Mouse (Mus musculus): ENCODE measurements at regions not wholly inside any gene's neighbourhood (a gene's known extent, or its start where the extent isn't known, plus 50 kb on each side); places are given as distances from the start of the nearest gene placed in this dataset.

DNA sequence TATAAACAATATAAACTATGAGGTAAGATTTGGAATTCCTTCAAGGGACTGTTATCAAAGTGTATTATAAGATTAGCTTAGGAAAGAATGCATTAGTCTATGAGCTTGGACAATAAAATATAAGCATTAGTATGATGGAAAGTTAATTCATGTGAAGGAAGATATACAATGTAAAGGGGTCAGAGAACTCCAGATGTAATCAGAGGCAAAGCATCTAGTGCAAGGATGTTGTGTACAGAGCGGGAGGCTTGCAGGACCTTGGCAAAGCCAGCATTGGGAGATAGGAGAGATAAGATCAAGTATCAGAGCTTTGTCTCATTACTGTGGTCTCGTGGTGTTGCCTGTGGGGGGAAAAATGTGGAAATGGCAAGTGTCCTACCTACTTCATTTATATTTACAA lies 429.4 kb upstream of the C030005K15Rik start:
- no peak for TF ChIP-seq GATA1 (IDR thresholded peaks at IDR 0.05; ENCODE audit: low read length)

DNA sequence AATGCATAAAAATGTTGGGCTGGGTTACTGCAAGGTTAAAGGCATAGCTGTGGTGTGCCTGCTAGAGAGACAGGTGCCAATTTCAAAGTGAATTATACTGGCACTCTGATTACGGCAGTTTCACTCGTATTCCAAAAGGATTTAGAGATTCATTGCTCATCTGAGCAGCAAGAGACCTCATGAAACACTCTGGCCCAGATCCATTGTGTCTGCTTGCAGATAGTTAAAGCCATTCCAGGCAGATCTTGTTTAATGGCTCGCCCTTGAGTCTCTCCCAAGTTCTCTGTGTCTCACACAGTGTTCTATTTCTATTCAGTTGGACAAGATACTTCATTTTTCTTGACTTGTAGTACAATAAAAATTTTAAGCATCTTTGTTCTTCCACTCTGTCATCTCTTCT lies 459.1 kb upstream of the C030005K15Rik start:
- no peak for TF ChIP-seq GATA1 (IDR thresholded peaks at IDR 0.05; ENCODE audit: low read length)

DNA sequence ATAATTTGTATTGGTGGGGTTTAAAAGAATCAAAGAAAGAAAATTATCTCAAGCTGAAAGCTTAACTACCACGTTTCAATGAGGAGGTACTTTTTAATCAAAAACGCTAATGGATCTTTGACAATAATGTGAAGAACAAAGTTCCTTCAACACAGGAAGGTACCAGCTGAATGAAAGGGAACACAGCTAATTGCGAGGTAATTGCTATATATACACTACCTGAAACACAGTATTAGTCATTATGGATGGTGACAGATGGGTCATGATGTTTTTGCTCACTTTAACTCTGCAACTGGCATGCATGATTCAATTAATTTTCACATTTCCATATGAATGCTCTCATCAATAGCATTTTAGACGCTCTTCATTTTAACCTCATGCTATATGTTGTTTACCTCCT lies 470.3 kb upstream of the C030005K15Rik start:
- no peak for TF ChIP-seq GATA1 (IDR thresholded peaks at IDR 0.05; ENCODE audit: low read length)

DNA sequence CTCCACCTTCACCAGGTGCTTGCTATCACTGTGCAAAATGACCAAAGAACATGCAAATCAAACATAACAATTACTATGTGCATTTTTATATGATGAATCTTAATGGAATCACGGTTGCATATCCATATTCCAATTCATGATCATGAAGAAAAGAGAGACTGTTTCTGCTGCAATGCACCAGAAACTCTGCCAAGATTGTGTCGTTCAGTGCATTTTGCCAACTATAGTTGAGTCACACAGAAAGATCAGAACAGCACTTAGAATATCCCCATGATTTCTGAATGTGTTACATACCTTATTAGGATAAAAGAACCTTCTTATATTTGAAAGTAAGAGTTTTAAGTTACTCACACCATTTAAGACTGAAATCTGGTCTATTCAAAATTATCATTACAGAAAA lies 483.7 kb upstream of the C030005K15Rik start:
- TF ChIP-seq GATA1 (IDR thresholded peaks at IDR 0.05; ENCODE audit: low read length), result no peak

DNA sequence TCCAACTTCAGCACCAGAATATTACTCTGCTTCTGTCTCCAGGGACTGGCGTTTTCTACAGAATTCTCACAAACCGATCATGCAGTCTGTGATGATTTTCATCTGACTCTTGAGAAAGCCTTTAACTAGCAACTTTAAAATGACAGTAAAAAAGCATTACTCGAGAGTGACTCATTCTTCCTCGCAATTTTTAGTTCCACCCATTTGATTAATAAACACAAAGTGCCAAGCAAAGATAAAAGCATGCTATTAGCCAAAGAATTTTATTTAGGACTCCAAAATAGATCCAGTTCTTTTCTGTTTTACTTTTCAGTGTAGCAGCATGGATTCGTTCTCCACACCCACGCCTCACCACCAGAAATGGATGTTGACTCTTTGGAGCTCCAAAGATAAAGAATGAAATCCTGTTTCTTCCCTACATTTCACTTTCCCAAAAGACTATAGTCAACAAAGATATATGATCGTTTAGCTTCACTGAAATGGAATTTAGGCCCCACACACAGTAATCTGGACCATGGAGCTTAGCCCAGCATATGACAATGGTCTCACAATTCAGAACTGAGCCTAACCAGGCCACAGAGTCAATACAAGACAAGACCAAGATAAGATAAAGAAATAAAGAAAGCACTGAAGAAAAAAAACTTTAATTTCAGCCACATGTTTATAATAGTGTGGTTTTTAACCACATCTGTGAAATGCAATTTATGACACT lies 486.5 kb upstream of the C030005K15Rik start:
- no peak for TF ChIP-seq GATA1 (IDR thresholded peaks at IDR 0.05; ENCODE audit: low read length)

DNA sequence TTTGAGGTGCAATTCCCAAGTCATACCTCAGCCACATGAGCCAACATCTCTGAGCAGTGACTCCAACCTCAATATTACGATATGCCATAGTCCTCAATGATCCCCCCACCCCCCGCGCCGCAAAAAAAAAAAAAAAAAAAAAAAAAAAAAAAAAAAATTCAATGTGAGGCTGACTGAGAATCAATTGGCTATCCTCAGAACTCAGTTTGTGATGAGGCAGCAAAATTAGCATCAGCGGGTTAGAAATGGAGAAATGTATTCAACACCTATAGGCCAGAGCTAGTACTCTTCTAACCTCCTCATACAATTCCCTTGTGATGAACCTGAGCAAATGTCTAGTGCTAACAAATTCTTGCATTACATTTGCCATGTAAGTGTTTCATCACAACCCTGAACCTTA lies 504.5 kb upstream of the C030005K15Rik start:
- no peak for TF ChIP-seq GATA1 (IDR thresholded peaks at IDR 0.05; ENCODE audit: low read length)

DNA sequence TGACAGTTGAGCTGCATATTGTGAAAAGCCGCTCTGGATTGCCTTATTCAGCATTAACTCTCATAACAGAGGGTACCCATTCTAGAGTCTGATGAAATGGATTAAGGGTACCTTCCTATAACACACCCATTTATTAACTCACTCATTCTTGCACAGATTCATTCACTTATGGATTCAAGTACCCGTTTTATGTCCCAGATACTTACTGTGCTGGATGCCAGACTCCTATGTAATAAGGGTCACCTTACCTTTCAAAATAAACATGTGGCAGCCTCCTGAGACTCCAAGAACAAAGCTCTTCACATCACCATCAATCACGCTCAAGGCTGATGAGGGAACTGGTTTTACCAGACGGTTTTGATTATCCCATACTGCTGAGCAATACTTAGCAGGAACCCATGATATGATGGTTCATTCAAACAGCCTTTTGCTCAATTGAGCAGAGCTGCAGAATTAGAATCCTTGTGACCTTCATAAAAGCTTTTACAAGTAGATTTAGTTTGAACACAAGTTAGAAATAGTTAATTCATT lies 505.2 kb upstream of the C030005K15Rik start:
- no peak for TF ChIP-seq GATA1 (IDR thresholded peaks at IDR 0.05; ENCODE audit: low read length)

DNA sequence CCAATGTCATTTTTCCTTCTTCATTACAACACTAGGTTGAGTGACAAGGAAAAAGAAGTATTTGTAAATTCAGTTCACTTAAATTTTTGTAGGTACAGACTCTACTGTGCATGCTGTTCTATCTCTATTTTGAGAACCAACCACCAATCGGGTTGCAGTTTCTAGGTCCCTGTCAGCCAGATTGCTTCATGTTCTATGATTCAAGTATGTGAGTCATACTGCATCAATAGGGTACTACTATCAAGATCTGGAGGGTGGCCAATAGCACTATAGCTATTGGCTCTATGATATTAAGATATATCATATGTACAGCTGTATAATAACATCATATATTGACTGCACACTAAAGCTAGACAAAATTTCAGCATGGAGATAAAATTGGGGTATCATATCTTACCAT lies 521.8 kb upstream of the C030005K15Rik start:
- no peak for TF ChIP-seq GATA1 (IDR thresholded peaks at IDR 0.05; ENCODE audit: low read length)

DNA sequence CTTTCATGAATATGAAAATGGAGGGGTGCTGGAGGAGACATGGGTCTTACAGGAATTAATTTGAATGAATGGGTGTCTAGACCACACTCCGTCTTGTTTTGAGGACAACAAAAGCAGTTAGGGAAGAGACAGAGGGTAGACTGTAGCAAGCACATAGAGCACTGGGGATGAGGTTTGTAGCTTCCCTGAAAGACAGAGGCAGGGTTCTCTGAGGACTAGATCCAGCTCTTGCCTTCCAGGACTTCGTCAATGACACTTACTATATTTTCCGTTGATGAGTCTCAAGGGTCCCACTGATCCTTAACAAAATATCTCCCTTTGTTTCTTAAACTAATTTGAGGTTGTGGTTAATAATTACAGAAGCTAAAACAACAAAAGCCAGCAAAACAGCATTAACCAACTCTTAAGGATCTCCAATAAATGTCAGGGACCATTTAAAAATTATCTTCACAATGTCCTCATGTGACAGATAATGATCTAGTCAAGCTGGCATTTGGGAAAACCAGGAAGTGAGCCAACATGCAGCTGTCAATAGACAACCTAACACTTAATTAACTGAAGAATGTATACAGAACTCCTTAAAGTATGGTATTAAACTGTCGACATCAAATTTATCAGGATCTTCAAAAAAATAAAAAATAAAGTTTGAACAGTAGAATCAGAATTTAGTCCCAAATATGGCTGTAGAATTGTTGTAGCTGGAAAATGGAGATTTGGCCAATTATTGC lies 531.6 kb upstream of the C030005K15Rik start:
- TF ChIP-seq GATA1 (IDR thresholded peaks at IDR 0.05; ENCODE audit: low read length), result no peak

DNA sequence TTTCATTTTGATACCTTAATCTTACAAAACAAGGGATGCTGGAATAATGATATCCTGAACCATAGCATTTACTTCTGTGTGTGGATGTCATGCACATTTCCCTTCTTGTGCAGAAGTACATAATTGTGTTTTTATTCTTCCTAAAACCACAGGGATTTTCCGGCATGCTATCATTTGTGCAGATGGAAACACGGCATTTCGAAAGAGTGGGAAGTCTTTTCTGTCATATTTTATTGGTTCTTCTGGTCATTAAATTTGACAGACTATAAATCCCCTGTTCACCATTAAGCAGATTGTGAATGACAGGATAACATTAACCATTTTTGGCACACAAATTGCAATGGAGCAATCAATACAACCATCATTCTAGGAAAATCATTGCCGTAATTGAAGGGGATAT lies 532.7 kb upstream of the C030005K15Rik start:
- TF ChIP-seq GATA1 (IDR thresholded peaks at IDR 0.05; ENCODE audit: low read length), result no peak

DNA sequence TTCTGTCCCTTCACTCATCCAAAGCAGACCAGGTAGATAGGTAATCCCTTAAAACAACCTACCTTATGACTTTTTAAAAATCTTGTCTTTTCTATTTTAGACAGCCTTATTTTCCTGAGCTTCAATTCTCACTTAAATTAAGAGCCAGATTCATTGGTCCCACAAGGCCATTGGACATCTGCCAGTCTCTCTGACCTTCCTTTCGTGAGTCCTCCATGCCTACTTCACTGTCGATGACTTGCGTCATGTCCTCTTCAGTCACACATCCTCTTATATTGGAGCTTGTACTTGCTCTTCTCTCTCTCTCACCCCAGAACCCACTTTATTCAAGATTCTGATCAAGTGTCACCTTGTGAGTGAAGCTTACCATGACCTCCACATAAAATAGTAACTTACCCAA lies 542.0 kb upstream of the C030005K15Rik start:
- TF ChIP-seq GATA1 (IDR thresholded peaks at IDR 0.05; ENCODE audit: low read length), result no peak

DNA sequence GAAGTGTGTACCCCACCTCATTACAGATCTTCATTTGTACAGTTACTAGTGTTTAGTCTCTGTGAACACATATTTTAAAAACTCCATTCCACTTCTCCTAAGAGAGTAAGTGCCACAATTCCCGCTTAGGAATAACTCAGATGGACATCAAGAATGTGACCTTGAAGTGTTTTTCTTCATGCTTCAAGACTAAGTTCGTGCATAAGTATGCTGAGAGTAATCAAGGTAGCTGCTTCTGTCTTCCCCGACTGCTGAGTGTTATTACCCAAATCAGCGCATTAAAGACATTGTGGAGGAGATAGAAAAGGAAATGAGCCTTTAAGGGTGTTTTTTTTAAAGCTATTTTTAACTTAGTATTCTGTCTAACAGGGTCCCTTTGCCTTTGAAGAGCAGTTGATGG lies 565.1 kb upstream of the C030005K15Rik start:
- no peak for TF ChIP-seq GATA1 (IDR thresholded peaks at IDR 0.05; ENCODE audit: low read length)

DNA sequence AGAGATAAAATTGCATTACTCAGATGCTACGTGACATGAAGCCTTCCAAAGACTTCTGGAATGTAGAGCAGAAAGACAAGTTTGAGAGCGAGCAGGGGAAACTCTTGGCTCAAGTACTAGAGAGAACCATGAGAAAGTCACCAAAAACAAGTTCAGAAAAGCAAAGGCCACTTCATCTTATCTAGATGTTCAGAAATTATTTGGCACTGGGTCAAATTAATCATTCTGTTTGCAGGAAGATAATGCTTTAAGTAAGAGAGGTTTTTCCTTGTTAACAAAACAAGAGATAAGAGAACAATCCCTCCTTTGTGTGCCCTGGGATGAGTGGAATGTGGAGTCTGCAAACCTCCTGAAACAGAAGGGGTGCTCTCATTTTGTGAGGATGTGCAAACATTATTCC lies 565.6 kb upstream of the C030005K15Rik start:
- TF ChIP-seq GATA1 (IDR thresholded peaks at IDR 0.05; ENCODE audit: low read length), result no peak

DNA sequence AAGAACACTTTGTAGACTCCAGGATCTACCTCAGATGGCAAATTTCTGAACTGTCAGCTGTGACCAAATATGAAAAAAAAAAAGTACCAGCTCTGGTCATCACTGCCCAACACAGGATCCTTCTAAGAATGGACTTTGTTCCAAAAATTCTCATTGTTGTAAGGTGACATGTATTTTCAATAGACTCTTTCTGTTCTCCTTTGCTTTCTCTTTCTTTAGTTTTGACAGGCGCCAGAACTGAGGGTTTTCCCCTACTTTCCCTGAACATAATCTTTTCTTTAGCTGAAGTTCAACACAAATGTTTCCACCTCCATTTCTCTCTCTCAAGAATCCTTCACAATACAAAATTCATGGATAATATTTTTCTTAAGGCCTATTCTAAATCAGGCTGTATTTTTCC lies 579.1 kb upstream of the C030005K15Rik start:
- TF ChIP-seq GATA1 (IDR thresholded peaks at IDR 0.05; ENCODE audit: low read length), result no peak

DNA sequence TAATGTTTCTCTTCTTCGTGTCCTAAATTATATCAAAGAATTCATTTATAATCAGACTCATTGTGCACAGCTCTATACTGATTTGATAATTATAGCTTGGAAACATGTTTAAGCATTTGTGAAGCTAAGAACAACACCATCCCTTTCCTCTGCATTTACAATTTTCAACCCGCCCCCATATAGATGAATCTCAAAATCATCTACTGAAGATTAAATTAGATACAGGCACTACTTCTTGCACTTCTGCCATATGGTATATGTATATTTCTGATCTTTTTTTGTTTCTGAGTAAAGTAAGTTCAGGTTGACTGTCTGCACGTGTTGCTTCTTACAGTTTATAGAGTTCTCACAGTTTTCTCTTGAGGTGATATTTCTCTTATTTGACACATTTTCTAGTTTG lies 583.1 kb upstream of the C030005K15Rik start:
- TF ChIP-seq GATA1 (IDR thresholded peaks at IDR 0.05; ENCODE audit: low read length), result no peak

DNA sequence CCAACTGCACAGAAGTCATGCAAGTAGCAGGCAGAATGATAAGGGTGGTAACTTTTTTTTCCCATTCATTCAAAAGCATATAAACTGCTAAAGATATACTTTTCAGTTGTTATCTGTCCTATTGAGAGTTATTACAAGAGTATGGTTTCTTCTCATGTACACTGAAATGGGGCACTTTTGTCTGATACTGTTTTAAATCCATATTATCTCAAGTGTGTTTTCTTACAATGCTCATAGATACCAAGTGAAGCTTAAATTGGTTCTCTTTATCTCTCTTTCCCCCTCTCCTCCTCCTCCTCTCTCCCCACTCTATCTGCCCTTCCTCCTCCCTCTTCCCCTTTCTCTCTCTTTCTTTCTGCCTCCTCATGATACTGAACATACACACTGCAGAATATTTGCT lies 584.8 kb upstream of the C030005K15Rik start:
- no peak for TF ChIP-seq GATA1 (IDR thresholded peaks at IDR 0.05; ENCODE audit: low read length)

DNA sequence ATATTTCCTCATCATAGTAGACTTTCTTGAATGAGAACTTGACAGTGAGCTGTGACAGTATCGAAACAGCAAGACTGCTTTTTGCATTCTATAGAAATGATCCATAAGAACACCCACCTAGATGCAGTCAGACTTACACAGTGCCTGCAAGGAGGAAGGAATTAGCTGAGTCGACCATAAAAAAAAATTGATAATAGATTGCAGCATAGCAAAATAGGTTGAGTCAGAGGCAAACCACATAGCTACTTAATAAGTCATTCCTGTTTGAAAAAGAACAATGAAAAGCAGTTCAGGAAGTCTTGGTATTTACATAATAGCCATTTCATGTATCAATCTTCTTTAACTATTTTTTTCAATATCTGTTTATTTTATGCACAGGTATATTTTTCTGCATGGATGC lies 591.9 kb upstream of the C030005K15Rik start:
- no peak for TF ChIP-seq GATA1 (IDR thresholded peaks at IDR 0.05; ENCODE audit: low read length)
